Mouse (Mus musculus): Measurements from ENCODE around the gene Kcnh1.

Kcnh1 gene

DNA sequence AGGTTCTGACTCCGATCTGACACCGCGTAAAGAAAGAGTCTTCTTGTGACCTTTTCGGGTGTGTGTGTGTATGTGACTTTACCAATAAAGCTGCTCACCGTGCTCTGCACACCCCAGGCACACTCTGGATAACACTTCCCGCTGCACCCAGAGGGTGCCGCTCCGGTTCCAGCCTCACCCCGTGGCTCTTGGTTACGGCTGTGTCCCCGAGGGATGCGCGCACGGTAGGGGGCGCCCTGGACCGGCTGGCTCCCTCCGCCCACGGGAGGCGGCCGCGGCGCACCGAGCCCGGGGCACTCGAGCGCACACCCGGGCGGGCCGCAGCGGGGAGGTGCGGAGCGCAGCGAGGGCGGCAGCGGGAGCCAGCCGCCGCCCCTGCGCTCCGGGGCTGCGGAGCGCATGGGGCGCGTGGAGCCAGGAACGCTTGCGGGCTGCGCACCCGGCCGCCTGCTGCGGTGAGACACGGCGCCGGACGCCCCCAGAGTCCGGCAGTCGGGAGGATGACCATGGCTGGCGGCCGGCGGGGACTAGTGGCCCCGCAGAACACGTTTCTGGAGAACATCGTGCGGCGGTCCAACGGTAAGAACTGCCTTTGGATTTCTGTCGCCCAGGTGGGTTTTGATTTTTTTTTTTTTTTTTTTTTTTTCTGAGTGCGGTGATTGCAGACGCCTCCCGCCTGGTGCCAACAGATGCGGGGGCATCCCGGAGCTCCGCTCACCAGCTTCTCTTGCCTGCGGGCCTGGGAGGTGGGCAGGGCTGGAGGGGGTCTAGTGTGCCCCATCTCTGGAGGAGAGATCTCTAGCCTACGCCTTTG is at the start of gene Kcnh1:
Gene Kcnh1, plus strand, starts transcription at position 267 of the 814 bp plus-strand sequence.
- peak; percentile 88 for DNase-seq (ENCODE audit: low spot score)

DNA sequence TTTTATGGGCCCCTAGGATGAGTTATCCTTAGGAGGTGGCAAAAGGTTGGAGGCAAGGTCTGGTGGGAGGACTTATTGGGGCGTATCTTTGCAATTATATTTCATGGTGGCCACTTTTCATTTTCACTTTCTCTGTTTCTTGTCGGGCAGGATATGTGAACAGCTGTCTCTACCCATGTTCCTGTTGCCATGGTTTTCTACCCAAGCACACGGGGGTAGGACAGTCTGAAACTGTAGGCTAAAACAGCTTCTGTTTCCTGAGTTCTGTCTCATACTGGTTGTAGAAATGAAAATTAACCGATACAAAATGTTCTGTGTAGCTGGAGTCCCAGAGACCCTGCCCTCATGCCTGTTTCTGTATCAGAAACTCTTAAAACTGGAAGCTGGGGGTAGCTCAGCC is 39.4 kb upstream of the Kcnh1 start:
- DNase-seq (ENCODE audit: low spot score) = no peak

DNA sequence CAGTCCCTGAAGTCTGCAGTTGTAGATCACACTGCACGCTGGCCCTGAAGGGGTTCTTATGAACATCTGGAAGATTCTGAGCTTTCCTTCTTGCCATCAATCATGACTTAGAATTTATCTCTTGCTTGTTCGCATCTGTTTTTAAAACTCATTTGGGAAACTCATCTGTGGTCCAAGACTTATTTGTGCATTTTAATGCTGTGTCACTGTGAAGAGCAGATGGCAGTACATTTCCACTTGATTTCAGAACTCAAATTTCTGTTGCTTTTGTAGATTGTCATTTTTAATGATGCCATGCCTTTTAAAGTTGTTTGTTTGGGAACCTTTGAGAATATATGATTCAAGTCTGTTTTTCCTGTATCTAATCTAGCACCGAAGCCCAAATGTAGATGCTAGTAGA is 19.1 kb upstream of the Kcnh1 start:
- DNase-seq (ENCODE audit: low spot score) = no peak

DNA sequence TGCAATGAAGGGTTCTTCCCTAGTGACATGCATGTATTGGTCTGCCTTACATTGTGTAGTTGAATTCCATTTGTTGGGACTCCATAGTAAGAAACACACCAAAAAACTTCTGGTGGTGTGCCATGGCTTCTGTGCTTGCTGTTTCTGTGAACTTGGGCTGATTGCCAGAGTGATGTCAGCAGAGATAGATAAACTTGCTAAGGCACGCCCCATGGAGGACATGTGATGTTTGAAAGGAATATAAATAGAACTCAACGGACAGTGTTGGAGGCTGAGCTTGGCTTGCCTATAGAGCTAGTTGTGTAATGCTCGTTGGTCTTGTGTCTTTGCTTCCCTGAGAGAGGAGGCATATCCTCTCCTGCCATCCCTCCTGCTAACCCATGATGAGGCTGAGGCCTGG is 10.7 kb upstream of the Kcnh1 start:
- DNase-seq (ENCODE audit: low spot score) = no peak

DNA sequence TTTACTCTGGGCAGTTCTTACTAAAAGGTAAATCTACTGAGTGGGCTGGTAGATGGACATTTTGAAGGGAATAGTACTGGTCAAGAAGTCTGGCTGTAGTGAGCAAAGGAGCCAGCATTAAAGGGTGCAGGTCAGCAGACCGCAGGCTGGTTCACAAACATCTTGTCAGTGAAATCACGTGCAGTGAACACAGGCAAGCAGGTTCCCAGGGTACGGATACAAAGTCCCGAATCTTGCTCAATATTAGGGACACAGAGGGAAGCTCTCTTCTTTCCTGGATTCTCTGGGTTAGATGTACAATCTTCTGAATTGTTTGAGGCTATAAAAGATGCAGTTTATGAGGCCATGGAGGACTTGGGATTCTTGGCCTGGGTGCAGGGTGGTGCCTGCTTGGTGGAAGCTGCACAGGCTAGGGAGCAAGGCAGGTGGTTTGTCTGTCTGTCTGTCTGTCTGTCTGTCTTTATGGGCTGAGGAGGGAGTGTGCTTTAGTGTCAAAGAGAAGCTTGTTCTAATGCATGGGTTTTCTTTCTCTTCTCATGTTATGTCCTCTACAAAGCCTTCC is 8.8 kb upstream of the Kcnh1 start:
- no peak for DNase-seq (ENCODE audit: low spot score)

DNA sequence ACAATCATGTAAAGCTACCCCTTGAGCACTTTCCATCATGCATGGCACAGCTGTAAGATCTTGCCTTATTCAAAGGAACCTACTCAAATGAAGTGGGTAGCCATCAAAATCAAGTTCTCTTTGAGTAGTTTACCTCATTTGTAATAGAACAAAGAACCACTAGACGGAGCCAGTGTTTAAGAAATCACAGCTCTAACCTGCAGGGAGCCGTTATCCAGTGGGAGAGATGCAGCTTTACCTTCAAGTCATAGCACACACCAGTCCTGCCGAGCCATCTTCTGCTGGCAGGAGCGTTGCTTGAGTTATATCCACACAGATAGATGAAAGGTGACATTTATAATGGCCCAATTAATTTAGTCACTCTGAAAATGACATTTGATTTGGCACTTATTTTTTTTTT is 1.5 kb upstream of the Kcnh1 start:
- DNase-seq (ENCODE audit: low spot score) = peak; percentile 31

DNA sequence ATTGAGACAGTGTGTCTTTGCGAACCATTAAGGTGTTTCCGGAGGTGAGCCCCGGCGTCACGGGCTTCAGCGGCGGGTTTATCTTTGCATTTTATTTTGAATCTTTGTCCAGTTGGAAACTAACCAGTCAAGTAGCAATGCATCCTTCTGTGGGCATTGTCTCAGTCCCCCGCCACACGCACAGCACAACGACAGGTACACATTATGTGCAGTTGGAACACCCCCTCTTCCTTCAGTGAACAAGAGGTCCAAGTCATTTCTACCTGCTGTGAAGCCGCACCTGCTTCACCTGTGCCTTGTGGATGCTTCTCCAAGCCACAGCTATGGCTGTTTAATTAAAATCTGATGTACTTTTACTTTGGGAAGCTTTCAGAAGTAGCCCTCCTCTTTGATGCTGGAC is 803 bp upstream of the Kcnh1 start:
- DNase-seq (ENCODE audit: low spot score) = no peak

DNA sequence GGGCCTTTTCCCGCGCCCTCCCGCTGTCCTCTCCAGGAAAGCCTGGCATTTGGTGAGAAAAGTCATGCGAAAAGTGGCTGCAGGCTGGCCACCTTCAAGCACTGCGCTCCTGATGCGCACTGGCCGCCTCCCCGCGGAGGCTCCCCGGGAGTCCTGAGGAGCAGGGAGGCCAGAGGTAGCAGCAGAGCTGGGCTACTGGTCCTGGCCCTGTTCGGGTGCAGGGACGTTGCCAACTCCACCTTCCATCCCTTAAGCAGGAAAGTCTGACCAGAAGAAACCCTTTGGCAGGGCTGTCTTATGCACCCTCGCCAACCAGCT is 707 bp downstream of the Kcnh1 start:
- no peak for DNase-seq (ENCODE audit: low spot score)

DNA sequence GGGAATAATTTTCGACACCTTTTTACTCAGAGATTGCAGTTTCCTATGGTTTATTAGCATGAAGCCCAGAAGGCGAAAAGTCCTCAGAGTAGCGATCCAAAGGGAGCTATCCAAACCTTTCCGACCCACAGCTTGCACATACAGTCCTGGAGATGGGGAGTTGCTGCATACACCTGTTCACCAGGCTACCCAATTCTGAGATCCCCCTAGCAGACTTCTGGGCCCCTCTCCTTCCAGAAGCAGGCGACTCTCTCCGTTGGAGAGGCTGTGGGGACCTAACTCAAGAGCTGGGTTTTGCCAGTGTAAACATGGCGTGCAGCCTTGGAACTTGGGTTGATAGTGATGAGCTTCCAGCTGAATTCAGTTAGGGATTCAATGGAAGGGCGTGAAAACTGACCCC is 1.3 kb downstream of the Kcnh1 start:
- DNase-seq (ENCODE audit: low spot score) = no peak

DNA sequence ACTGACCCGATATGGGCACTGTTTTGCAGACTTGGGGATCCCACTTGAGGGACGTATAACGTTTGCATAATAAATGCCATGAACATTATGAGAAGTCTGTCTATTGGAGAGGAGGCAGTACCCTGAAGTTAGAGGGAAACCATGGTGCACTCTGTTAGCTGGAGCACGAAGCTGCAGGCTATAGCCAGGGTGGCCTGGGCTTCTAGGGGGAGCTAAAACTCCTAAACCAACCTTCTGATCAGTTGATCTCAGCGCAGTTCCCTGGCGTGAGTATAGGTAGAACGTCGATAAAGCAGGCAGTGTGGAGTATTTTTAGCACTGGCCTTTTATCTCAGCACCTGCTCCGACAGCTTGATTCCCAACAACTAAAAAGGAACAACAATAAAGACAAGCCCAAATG is 2.1 kb downstream of the Kcnh1 start:
- no peak for DNase-seq (ENCODE audit: low spot score)

DNA sequence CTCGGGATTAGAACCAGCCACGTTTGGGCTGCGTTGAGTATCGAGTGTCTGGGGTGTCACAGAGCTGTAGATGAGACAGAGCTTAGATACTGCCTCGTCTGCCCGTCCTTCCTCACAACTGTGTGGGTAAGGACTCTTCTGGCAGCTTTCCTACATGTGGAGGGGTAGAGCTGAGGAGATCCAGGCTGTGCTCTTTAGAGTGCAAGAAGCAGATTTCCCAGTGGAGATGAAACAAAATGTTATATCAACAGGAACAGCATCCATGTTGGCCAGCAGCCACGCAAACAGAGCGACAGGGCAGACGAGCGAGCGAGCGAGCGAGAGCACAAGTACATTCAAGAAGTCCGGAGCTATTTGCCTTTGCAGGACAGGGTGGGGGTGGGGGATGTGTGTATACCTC is 3.1 kb downstream of the Kcnh1 start:
- DNase-seq (ENCODE audit: low spot score) = no peak

DNA sequence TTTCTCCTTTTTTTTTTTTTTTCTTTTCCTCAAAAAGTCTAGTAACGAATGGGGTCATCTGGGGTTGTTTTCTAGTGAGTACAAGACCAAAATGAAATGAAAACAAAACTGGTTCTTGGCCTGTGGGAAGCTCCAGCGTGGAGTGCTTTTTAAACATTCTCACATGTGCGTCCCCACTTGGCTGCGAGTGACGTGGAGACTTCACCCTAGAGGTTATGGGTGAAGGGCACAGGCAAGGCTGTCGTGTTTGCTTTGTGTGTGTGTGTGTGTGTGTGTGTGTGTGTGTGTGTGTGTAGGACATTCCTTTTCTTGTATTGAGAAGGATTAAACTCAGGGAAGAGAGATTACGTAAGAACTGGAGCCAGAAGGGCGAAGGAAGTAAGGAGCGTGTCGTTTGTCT is 6.9 kb downstream of the Kcnh1 start:
- DNase-seq (ENCODE audit: low spot score) = no peak

DNA sequence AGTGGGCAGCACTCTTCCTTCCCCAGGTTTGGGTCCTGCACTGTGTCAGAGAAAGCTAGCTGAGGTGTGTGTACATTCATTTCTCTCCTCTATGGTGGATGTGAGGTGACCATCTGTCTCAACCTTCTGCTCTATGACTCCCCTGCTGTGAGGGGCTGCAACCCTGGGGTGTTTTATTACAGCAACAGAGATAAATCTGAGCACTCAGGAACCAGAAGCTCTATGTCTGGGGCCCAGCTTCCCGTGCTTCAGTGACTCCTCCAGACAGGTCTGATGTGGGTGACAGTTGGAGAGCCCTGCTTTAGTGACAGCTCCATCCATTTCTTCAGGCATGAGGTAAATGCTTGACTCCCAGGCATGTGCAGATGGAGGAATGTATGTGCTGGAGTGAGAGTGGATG is 12.4 kb downstream of the Kcnh1 start:
- no peak for DNase-seq (ENCODE audit: low spot score)

DNA sequence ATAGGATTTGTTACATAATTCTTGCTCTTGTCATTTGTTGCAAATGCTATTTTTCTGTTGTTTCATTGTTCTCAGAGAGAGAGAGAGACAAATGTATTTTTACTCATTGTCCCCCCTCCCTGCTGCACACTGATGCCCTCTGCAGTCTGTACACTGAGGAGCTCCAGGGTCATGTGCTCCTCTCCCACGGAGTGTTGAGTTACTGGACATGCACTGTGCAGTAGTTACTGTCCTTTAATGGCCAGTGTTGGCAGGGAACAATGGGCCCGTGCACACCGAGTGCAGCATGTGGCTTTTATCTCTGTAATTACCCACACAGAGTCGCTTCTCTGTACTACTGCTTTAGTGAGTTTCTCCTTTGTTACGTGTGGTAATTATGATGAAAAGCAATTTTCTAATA is 17.4 kb downstream of the Kcnh1 start:
- DNase-seq (ENCODE audit: low spot score) = no peak

DNA sequence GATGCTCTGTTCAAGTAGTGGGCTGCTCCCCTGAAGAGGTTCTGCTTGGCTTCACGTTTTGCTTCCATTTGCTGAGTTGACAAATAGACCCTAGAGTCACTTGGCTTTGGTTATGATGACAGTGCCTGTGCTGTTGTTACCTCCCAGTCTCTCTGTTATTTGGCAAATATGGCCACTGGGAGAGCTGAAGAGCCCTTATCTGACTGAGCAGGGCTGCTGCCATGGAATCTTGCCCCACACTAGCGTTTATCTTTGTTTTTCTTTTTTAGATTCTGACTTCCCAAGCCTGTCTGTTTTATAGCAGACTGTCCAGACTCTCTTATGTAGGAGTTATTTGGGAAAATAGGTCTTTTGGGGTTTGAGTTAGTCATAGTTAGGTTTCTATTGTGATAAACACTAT is 21.9 kb downstream of the Kcnh1 start:
- DNase-seq (ENCODE audit: low spot score) = no peak

DNA sequence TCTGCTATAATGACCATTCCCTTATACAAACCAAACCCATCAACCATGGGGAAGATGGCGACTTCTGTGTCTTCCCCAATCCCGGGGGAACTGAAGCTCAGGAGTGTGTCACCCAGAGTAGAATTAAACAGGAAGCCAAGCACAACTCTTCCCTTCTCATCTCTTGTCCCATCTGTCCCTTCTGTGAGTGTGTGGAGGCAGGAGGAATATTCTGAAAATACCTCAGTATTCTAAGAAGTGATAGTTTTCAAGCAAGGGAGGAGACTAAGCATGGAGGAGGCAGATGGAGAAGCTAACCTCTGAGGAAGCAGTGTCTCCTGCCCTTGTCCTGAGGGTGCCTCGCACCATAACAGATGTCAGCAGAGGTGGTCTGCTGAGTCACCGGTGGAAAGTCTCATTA is 24.1 kb downstream of the Kcnh1 start:
- no peak for DNase-seq (ENCODE audit: low spot score)

DNA sequence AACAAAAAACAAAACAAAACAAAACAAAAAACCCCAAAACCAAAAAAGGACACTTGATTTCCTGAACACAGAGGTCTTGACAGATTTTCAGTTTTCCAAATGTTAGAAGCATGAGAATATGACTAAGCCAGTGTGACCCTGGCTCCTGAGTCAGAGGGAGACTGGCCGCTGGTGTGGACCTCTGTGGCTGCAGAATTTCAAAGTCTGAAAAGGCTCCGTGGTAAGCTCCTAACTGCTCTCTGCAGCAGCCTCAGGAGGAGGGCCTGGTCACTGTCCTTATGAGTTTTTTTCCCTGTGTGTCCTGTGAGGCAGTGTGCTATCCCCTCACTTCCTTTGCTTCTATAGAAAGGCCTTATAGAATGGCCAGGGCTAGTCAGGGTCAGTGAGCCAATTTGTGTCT is 29.6 kb downstream of the Kcnh1 start:
- DNase-seq (ENCODE audit: low spot score) = no peak

DNA sequence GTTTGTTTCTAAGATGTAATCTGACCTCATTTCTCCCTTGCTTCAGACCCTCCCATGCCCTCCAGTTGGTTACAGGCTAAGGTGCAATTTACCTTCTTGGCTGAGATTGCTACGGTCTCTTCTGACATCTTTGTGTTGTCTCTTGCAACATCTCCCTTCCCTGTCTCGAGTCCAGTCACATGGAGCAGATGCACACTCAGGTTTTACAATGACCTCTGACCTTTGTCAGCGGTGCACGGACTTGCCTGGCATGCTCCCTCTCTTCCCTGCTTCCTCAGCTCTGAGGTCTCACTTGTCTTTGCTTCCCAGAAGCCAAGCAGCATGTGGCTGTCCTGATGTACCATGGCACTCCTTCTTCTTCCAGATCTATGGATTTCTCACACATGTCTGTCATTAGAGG is 33.6 kb downstream of the Kcnh1 start:
- DNase-seq (ENCODE audit: low spot score) = no peak

DNA sequence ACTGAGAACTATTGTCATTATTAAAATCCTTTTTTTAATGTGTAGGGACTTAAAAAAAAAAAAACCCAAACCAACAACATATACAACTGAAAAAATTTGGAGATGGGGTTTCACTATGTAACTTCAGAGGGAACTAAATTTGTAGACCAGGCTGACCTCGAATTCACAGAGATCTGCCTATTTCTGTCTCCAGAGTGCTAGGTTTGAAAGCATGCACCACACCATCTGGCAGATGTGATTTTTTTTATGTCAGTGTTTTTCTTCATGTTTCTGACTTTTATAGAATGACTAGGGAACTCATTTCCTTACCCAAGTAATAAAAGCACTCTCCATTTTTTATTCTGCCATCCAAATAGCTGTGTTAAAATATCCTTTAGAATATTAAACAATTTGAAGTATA is 42.1 kb downstream of the Kcnh1 start:
- no peak for DNase-seq (ENCODE audit: low spot score)

DNA sequence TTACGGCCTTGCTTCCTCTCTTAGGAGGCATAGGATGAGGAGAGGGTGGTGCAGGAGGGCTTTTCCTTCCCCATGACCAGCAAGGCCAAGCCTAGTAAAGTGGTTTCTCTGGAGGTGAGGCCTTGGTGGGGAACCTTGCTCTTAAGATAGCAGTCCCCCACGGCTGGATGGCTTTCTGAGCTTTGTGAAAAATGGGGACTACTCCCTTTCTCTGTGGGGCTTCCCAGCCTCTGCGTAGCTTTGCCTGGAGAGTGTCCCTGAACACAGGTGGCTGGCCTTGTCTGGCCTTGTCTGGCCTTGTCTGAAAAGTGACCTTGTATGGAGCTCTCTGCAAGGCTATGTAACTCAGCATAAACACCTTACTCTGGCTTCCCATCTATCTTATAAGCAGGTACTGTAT is 56.3 kb downstream of the Kcnh1 start:
- no peak for DNase-seq (ENCODE audit: low spot score)

DNA sequence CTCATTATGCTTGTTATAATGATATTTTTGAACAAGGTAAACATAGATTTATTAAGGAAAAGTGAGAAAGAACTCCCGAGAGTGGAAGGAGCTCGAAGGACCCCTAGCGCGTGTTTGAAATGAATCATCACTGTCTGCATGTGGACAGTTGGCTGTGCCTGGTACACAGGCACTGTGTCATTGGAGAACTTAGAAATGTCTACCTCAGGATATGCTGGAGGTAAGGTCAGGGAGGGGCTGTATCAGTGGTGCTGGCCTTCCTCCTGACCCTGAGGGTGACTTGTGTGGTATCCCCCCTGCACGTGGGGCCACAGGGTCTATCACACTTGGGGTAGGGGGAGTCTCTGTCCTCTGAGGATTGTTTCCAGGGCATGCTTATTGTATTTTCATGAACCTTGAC is 68.6 kb downstream of the Kcnh1 start:
- no peak for DNase-seq (ENCODE audit: low spot score)

DNA sequence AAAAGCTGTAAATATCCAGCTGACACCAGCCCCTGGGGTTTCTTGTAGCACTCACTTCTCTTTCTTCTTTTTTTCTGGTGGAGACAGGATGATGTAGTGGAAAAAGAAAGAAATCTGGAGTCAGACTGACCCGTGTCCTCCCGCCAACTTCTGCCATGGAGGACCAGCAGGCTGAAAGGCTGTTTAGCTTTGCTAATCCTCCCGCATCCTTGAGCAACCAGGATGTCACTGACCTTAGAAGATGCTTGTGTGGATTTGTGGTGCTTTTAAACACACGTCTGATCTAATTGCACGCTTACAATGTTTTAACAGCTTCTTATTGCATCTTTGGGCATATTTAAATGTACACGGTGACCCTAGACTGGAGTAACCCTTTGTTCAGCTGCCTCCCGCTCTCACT is 69.0 kb downstream of the Kcnh1 start:
- no peak for DNase-seq (ENCODE audit: low spot score)

DNA sequence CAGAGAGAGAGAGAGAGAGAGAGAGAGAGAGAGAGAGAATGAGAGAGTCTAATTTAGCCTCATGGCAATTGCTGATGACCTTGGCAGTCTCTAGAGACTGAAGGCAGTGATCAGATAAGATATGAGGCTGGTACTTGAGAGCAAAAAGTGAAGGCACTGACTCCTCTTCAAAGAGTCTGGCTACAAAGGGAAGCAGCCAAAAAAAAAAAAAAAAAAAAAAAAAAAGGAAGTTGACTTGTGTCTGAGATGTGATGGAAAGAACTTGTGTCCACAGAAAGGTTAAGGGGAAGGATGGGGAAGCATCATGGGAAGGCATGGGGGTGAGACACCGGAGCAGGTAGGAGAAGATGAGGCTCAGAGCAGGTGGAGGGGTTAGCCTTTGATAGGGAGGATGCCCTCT is 75.1 kb downstream of the Kcnh1 start:
- no peak for DNase-seq (ENCODE audit: low spot score)

DNA sequence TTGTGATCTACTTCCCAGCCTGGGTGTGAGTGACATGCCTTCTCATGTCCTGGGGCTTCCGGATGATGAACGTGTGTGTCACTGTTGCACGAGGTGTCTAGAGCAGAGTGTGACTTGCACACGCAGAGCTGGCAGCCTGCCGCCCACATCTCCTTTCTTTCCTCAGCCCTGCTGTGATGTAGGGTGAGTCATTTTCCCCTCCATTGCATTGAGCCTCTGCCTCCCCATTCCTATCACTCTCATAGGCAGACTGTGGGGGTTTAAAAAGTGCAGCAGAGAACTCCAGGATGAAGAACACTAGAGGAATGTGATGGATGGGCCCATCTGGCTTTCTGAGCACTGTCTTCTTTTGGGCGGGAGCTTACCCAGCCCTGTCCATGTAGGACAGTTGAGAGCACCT is 76.4 kb downstream of the Kcnh1 start:
- no peak for DNase-seq (ENCODE audit: low spot score)
